Mouse (Mus musculus): ENCODE measurements around the gene Plekhm2.

Plekhm2 gene

GRCm38 (mm10) chr4:141660884-141661283 is 3.8 kb downstream of the Plekhm2 start:
- no peak for DNase-seq

- no peak for DNase-seq
These were observed 5.0 kb downstream of the Plekhm2 start for GRCm38 (mm10) chr4:141659739-141660138.

- no peak for DNase-seq
These were observed 5.7 kb downstream of the Plekhm2 start for GRCm38 (mm10) chr4:141658846-141659484.

- DNase-seq = no peak
These were observed 7.8 kb downstream of the Plekhm2 start for GRCm38 (mm10) chr4:141656932-141657331.

- DNase-seq = no peak
These were observed 8.6 kb downstream of the Plekhm2 start for GRCm38 (mm10) chr4:141655908-141656608.

- no peak for DNase-seq
These were observed 10.2 kb downstream of the Plekhm2 start for GRCm38 (mm10) chr4:141654509-141654908.

GRCm38 (mm10) chr4:141653813-141654212 is 10.9 kb downstream of the Plekhm2 start:
- DNase-seq = no peak

GRCm38 (mm10) chr4:141653044-141653443 is 11.7 kb downstream of the Plekhm2 start:
- DNase-seq = no peak

- DNase-seq = no peak
These were observed 12.8 kb downstream of the Plekhm2 start for GRCm38 (mm10) chr4:141651944-141652343.

- DNase-seq = no peak
These were observed 13.4 kb downstream of the Plekhm2 start for GRCm38 (mm10) chr4:141651286-141651685.

- no peak for DNase-seq
These were observed 15.5 kb downstream of the Plekhm2 start for GRCm38 (mm10) chr4:141649244-141649643.

- DNase-seq = no peak
These were observed 16.4 kb downstream of the Plekhm2 start for GRCm38 (mm10) chr4:141648262-141648661.

- no peak for DNase-seq
These were observed 17.5 kb downstream of the Plekhm2 start for GRCm38 (mm10) chr4:141647187-141647586.

- no peak for DNase-seq
These were observed 18.7 kb downstream of the Plekhm2 start for GRCm38 (mm10) chr4:141645988-141646387.

- DNase-seq = peak; percentile 43
These were observed 21.4 kb downstream of the Plekhm2 start for GRCm38 (mm10) chr4:141643118-141643855.

GRCm38 (mm10) chr4:141641961-141642811 is 22.5 kb downstream of the Plekhm2 start:
- DNase-seq = no peak

- DNase-seq = no peak
These were observed 23.3 kb downstream of the Plekhm2 start for GRCm38 (mm10) chr4:141641353-141641771.

GRCm38 (mm10) chr4:141639474-141639873 is 25.2 kb downstream of the Plekhm2 start:
- DNase-seq = no peak

- DNase-seq = no peak
These were observed 28.0 kb downstream of the Plekhm2 start for GRCm38 (mm10) chr4:141636693-141637092.

- no peak for DNase-seq
These were observed 28.7 kb downstream of the Plekhm2 start for GRCm38 (mm10) chr4:141635991-141636390.

- DNase-seq = no peak
These were observed 32.4 kb downstream of the Plekhm2 start for GRCm38 (mm10) chr4:141632111-141632873.

- no peak for DNase-seq
These were observed 33.4 kb downstream of the Plekhm2 start for GRCm38 (mm10) chr4:141631250-141631649.

Measured in right cerebral cortex, postnatal 25 days (tissue).